Mouse (Mus musculus) lung, postnatal 0 days (tissue): ENCODE measurements around the gene Tcp11l2. TPM values are rescaled to one million over a fixed set of nuclear protein-coding genes. Genes with fewer than 3 reads are reported as not detected.
A peak's percentile ranks its signal among the peaks of the same experiment; 100 is the strongest.

Source experiments
- ATAC-seq: fragments of 200-750 bp; cut with Nextera tagmentation; 2 replicates; pipeline ENCODE4 v1.8.0; 2017; ENCODE audit warnings: moderate library complexity
- DNase-seq: peaks from one replicate; pipeline ENCODE4 v3.0.0-alpha.2; 2016; ENCODE audit warnings: low spot score
- H3K27ac ChIP-seq: fragments of 300-500 bp; sonication (generic); 2 replicates; pipeline ENCODE4 v1.5.1; 2014; ENCODE audit warnings: antibody characterized with exemption, mild to moderate bottlenecking, low read length, mixed read lengths
- H3K27me3 ChIP-seq: fragments of 300-500 bp; sonication (generic); replicated peaks from 2 replicates; pipeline ENCODE4 v1.6.1; 2014; ENCODE audit warnings: low read length, mixed read lengths; ENCODE audit not compliant: insufficient read depth
- H3K36me3 ChIP-seq: fragments of 300-500 bp; sonication (generic); 2 replicates; pipeline ENCODE4 v1.6.1; 2014; ENCODE audit warnings: low read length, mixed read lengths; ENCODE audit not compliant: insufficient read depth
- H3K4me1 ChIP-seq: fragments of 300-500 bp; sonication (generic); 2 replicates; pipeline ENCODE4 v1.6.1; 2014; ENCODE audit warnings: antibody characterized with exemption, low read depth, low read length, mixed read lengths; ENCODE audit not compliant: insufficient read depth
- H3K4me2 ChIP-seq: fragments of 300-500 bp; sonication (generic); replicated peaks from 2 replicates; pipeline ENCODE4 v1.6.1; 2014; ENCODE audit warnings: low read depth, mild to moderate bottlenecking, low read length, moderate library complexity, mixed read lengths
- H3K4me3 ChIP-seq: fragments of 300-500 bp; sonication (generic); 2 replicates; pipeline ENCODE4 v1.5.1; 2014; ENCODE audit warnings: low read depth, low read length
- H3K9ac ChIP-seq: fragments of 300-500 bp; sonication (generic); replicated peaks from 2 replicates; pipeline ENCODE4 v1.6.1; 2014; ENCODE audit warnings: low read depth, mild to moderate bottlenecking
- H3K9me3 ChIP-seq: fragments of 300-500 bp; sonication (generic); 2 replicates; pipeline ENCODE4 v1.6.1; 2016; ENCODE audit warnings: low read length, mixed read lengths
- CTCF ChIP-seq: IDR thresholded peaks from 2 replicates; pipeline ENCODE4 v1.5.1; 2016; ENCODE audit warnings: antibody characterized with exemption, mild to moderate bottlenecking
- EP300 ChIP-seq: IDR thresholded peaks from 2 replicates; pipeline ENCODE4 v1.6.1; 2016; ENCODE audit warnings: antibody characterized with exemption, mild to moderate bottlenecking, control low read depth
- WGBS: fragments of 180-500 bp; shearing (Covaris S2); extraction: QIAGEN DNeasy Blood & Tissue Kit; methylation state at CpG from one replicate; pipeline ENCODE4 v1.1.7; 2014; 5-methylcytosine and 5-hydroxymethylcytosine counted together
- polyA plus RNA-seq: library from polyadenylated mRNA; unstranded; fragments of >200 nt; fragmentation: Nextera tagmentation; extraction: Ambion mirVana; gene quantifications from 2 replicates; pipeline ENCODE4 v1.2.1, GENCODE M21; 2015

Gene Tcp11l2
- polyA plus RNA-seq, 1 experiment from 2014 or later = 73.8 TPM

GRCm38 (mm10) chr10:84554291-84555009 is 22.0 kb upstream of the Tcp11l2 start:
- Histone ChIP-seq H3K9ac (no peak overlapping the region), H3K9me3 (no peaks in the 10 kb centered on the region), H3K4me2 (no peak overlapping the region), H3K27ac (no peak overlapping the region), H3K27me3 (no peaks in the 10 kb centered on the region), H3K36me3 (no peaks in the 10 kb centered on the region), H3K4me1 (no peaks in the 10 kb centered on the region), H3K4me3 (no peak overlapping the region)
- no peak for TF ChIP-seq EP300
- TF ChIP-seq CTCF = no peak
- DNase-seq = peak; percentile 18
- ATAC-seq = no peak
- 26% methylated on average over 6 of the region's 6 CpGs for WGBS

DNA sequence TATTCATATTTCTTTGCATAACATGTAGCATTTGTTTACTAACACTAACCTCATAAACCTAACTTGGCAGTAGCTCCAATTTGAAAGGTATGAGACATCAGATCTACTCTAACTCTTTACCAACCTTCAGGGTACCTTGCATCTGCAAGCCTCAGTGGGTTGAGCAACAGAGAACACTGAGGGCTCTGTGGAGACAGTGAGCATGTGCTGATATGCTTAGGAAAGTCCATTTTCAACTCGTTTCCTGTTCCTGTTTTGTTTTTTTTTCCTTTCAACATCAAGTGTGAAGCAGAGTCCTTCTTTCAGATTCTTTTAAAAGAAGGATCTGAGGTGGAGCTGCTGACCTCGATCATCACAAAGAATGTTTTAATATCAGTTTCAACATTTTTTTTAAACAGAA is 20.3 kb upstream of the Tcp11l2 start:
- Histone ChIP-seq H3K27ac (no peak overlapping the region), H3K9ac (no peak overlapping the region), H3K4me1 (no peaks in the 10 kb centered on the region), H3K27me3 (no peaks in the 10 kb centered on the region), H3K36me3 (no peaks in the 10 kb centered on the region), H3K4me3 (no peak overlapping the region), H3K4me2 (no peak overlapping the region), H3K9me3 (no peaks in the 10 kb centered on the region)
- ATAC-seq (no peak), DNase-seq (no peak)
- WGBS = 50% methylated on average over 2 of the region's 2 CpGs
- TF ChIP-seq EP300 (no peak), CTCF (no peak)

- Histone ChIP-seq H3K9ac (no peak overlapping the region), H3K36me3 (no peaks in the 10 kb centered on the region), H3K4me1 (no peaks in the 10 kb centered on the region), H3K27me3 (no peaks in the 10 kb centered on the region), H3K4me3 (no peak overlapping the region), H3K4me2 (no peak overlapping the region), H3K9me3 (no peaks in the 10 kb centered on the region), H3K27ac (no peak overlapping the region)
- ATAC-seq = no peak
- no peak for DNase-seq
- WGBS = 83% methylated on average over 1 of the region's 1 CpGs
- TF ChIP-seq CTCF = peak; percentile 65
- no peak for TF ChIP-seq EP300
Observed at GRCm38 (mm10) chr10:84558511-84558910, 17.9 kb upstream of the Tcp11l2 start.

- Histone ChIP-seq H3K9ac (no peak overlapping the region), H3K9me3 (no peaks in the 10 kb centered on the region), H3K4me1 (no peaks in the 10 kb centered on the region), H3K36me3 (no peaks in the 10 kb centered on the region), H3K4me2 (no peak overlapping the region), H3K27me3 (no peaks in the 10 kb centered on the region), H3K27ac (no peak overlapping the region), H3K4me3 (no peak overlapping the region)
- no peak for DNase-seq
- ATAC-seq = no peak
- TF ChIP-seq EP300 (no peak), CTCF (no peak)
- 84% methylated on average over 4 of the region's 4 CpGs for WGBS
Observed at GRCm38 (mm10) chr10:84559986-84560385, 16.4 kb upstream of the Tcp11l2 start.

DNA sequence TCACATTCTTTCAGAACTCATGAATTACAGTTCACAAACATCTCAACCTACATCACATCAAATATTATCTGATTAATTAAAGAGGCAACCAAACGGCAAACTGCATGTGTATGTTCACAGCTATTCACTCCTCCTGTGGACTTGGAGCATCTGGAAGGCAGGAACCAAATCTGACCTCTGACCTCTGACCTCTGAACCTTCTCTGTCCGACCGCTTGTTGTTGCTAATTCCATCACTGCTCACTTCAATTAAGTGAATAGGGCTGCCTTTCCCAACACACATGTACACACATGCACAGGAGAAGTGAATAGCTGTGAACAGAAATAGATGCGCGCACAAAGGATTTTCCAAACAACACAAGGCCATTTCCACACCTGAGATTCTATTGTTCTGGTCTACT is 14.3 kb upstream of the Tcp11l2 start:
- WGBS = 64% methylated on average over 5 of the region's 5 CpGs
- H3K4me2 ChIP-seq = no peak overlapping the region
- no peaks in the 10 kb centered on the region for H3K36me3 ChIP-seq
- ATAC-seq (no peak), DNase-seq (no peak)
- no peaks in the 10 kb centered on the region for H3K4me1 ChIP-seq
- no peaks in the 10 kb centered on the region for H3K27me3 ChIP-seq
- H3K9me3 ChIP-seq = no peaks in the 10 kb centered on the region
- no peak overlapping the region for H3K4me3 ChIP-seq
- H3K27ac ChIP-seq = no peak overlapping the region
- H3K9ac ChIP-seq = no peak overlapping the region
- TF ChIP-seq CTCF (no peak), EP300 (no peak)

DNA sequence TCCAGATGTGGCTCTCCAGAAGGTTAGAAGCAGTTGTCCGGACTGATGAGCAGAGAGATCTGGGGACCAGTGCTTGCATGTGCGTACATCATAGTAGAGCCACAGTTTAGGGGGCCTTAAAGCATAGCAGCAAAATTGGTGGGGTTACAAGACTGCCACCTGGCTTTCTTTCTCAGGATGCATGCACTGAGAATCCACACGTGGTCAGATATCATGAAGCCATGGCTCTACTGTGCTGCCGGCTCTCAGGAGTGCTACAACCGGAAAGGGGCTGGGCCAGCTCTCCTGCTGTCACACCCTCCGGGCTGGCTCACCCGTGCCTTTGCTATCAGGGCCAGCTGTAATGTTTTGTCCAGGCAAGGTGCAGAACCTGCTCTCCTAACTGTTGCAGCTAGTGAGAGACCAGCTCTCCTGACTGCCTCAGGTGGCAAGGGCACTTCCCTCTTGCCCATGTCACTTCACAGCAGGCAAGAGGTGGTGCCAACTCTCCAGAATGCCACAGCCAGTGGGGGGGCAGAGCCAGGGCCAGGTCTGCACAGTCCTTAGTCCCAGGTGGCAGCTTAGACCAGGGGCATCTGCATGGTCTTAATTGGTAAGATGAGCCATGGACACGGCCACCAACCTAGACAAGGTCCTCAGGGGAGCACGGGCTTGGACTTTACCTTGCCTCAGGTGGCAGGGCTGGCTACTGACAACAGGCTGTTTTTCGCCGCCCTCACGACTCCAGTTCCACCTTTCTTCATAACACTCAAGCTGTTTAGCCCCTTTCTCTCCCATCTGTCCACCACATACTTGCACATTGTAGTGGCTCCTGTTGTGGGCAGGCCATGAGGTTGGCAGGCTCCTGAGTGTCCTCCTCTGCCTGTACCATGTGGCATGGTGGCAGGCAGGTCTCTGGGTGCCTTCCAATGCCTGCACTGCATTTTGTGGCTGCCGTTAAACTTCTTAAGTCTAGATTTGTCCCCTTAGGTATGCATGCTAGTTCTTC is 13.6 kb upstream of the Tcp11l2 start:
- WGBS = 55% methylated on average over 13 of the region's 13 CpGs
- DNase-seq = peak; percentile 60

More for the DNA sequence above, 13.6 kb upstream of the Tcp11l2 start:
- TF ChIP-seq CTCF (peak; percentile 38), EP300 (no peak)
- Histone ChIP-seq H3K36me3 (no peaks in the 10 kb centered on the region), H3K27ac (no peak overlapping the region), H3K27me3 (no peaks in the 10 kb centered on the region), H3K9me3 (no peaks in the 10 kb centered on the region), H3K9ac (no peak overlapping the region), H3K4me2 (no peak overlapping the region), H3K4me1 (no peaks in the 10 kb centered on the region), H3K4me3 (no peak overlapping the region)
- peak; percentile 92 for ATAC-seq
